Mouse (Mus musculus): Measurements from ENCODE around the gene Nhlrc3. TPM values are rescaled to one million over a fixed set of nuclear protein-coding genes. Genes with fewer than 3 reads are reported as not detected.

The Nhlrc3 gene
- polyA plus RNA-seq, 1 experiment from 2014 or later, result 13.5 TPM

DNA sequence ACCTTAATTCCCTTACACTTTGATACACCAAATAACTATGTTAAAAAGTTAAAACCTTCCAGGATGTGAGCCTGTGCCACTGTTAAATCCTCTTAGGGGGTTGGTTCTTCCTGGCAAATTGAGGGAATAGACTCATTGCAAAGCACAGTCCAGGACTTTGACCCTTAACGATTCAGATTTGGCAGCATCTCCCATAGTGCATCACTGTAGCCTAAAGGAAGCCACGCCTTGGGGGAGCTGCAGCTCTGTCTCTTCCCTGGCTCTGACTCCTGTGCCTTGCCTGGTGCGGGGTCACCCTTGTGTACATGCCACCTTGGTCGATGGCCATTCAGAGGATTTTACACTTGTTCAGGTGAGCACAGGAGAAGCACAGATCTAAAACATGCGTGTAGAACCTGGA is 6.5 kb upstream of the Nhlrc3 start:
- Histone ChIP-seq H3K4me1 (peaks cover 26% of the 10 kb centered on the region), H3K27me3 (no peaks in the 10 kb centered on the region), H3K27ac (no peak overlapping the region), H3K4me2 (replicated peaks) (no peak overlapping the region), H3K9me3 (replicated peaks) (no peaks in the 10 kb centered on the region), H3K4me3 (no peak overlapping the region), H3K9ac (no peak overlapping the region), H3K36me3 (peaks cover 39% of the 10 kb centered on the region)
- 93% methylated on average over 5 of the region's 5 CpGs for WGBS
- no peak for ATAC-seq (ENCODE audit: low FRiP score)

DNA sequence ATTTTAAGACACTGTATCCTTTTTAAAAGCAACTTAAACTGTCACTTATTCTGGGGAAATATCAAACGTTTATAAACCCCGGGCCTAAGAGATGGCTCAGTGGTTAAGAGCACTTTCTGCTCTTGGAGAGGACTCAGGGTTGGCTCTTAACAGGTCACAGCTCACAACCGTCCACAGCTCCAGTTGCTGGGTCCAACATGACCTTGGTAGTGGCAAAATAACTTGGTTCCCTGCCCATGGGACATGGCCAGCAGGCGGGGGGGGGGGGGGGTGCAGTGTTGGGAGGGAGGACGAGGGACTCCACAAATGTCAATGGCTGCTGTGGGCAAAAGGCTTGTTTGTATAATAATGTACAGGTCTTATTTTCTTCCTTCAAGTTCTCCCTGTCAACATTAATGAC is 4.2 kb upstream of the Nhlrc3 start:
- 86% methylated on average over 4 of the region's 5 CpGs for WGBS
- H3K4me3 ChIP-seq, result no peak overlapping the region
- H3K4me2 ChIP-seq (replicated peaks), result no peak overlapping the region

GRCm38 (mm10) chr3:53466481-53466880 is 3.3 kb upstream of the Nhlrc3 start:
- no peaks in the 10 kb centered on the region for H3K27me3 ChIP-seq
- no peak overlapping the region for H3K27ac ChIP-seq
- peaks cover 8% of the 10 kb centered on the region for H3K36me3 ChIP-seq
- H3K9me3 ChIP-seq (replicated peaks), result no peaks in the 10 kb centered on the region
- 58% methylated on average over 9 of the region's 9 CpGs for WGBS
- peak overlapping the region; percentile 72 for H3K4me2 ChIP-seq (replicated peaks)
- H3K9ac ChIP-seq, result no peak overlapping the region
- ATAC-seq (ENCODE audit: low FRiP score), result no peak
- peak overlapping the region; percentile 15; the same call in 1 of the 2 replicates for H3K4me3 ChIP-seq
- H3K4me1 ChIP-seq, result peaks cover 34% of the 10 kb centered on the region

More for the DNA sequence above, 4.2 kb upstream of the Nhlrc3 start:
- Histone ChIP-seq H3K27ac (no peak overlapping the region), H3K9me3 (replicated peaks) (no peaks in the 10 kb centered on the region), H3K27me3 (no peaks in the 10 kb centered on the region), H3K9ac (no peak overlapping the region), H3K36me3 (peaks cover 16% of the 10 kb centered on the region), H3K4me1 (peaks cover 29% of the 10 kb centered on the region)
- ATAC-seq (ENCODE audit: low FRiP score), result no peak

- ATAC-seq (ENCODE audit: low FRiP score), result no peak
- peaks cover 38% of the 10 kb centered on the region for H3K4me1 ChIP-seq
These were observed 2.2 kb upstream of the Nhlrc3 start for GRCm38 (mm10) chr3:53465330-53465729.

GRCm38 (mm10) chr3:53464146-53464698 is 1.1 kb upstream of the Nhlrc3 start:
- ATAC-seq (ENCODE audit: low FRiP score), result no peak
- WGBS, result under 1% methylated on average over 20 of the region's 20 CpGs
- peak overlapping the region; percentile 72 for H3K4me2 ChIP-seq (replicated peaks)

More at GRCm38 (mm10) chr3:53465330-53465729, 2.2 kb upstream of the Nhlrc3 start:
- peak overlapping the region; percentile 72 for H3K4me2 ChIP-seq (replicated peaks)
- H3K27ac ChIP-seq, result no peak overlapping the region
- 0 out of 2 replicates have a peak, but pooled peaks cover 3% of the 10 kb centered on the region for H3K36me3 ChIP-seq
- peak overlapping the region; percentile 39; the same call in 1 of the 2 replicates for H3K9ac ChIP-seq
- H3K27me3 ChIP-seq, result no peaks in the 10 kb centered on the region
- H3K4me3 ChIP-seq, result peak overlapping the region; percentile 15
- 67% methylated on average over 6 of the region's 6 CpGs for WGBS
- no peaks in the 10 kb centered on the region for H3K9me3 ChIP-seq (replicated peaks)

DNA sequence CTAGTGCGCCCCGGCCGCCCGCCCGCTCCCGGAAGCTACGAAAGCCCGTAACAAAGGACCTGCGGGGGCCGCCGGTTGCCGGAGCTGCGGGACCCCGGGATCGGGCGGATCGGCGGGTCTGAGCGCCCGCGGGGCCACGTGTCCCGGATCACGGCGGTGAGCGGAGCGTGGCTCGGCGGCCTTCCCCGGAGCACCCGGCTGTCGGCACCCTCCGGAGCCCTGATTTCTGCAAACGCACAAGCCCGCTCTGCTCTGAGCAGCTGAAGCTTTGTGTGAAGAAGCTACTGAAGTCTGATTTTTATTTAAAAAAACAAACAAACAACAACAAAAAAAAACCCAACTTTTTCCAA is 608 bp upstream of the Nhlrc3 start:
- Histone ChIP-seq H3K9ac (peak overlapping the region; percentile 88), H3K4me1 (peaks cover 38% of the 10 kb centered on the region), H3K36me3 (peaks cover 15% of the 10 kb centered on the region; the same call in 1 of the 2 replicates), H3K27ac (peak overlapping the region; percentile 90), H3K27me3 (no peaks in the 10 kb centered on the region), H3K9me3 (replicated peaks) (no peaks in the 10 kb centered on the region), H3K4me3 (peak overlapping the region; percentile 80), H3K4me2 (replicated peaks) (peak overlapping the region; percentile 72)
- ATAC-seq (ENCODE audit: low FRiP score), result no peak
- 1% methylated on average over 35 of the region's 35 CpGs for WGBS

More at GRCm38 (mm10) chr3:53464146-53464698, 1.1 kb upstream of the Nhlrc3 start:
- Histone ChIP-seq H3K36me3 (peaks cover 12% of the 10 kb centered on the region; the same call in 1 of the 2 replicates), H3K27ac (peak overlapping the region; percentile 90), H3K9ac (peak overlapping the region; percentile 88), H3K4me1 (peaks cover 38% of the 10 kb centered on the region), H3K9me3 (replicated peaks) (no peaks in the 10 kb centered on the region), H3K27me3 (no peaks in the 10 kb centered on the region), H3K4me3 (peak overlapping the region; percentile 80)

- peak overlapping the region; percentile 70 for H3K9ac ChIP-seq
- no peaks in the 10 kb centered on the region for H3K27me3 ChIP-seq
- peaks cover 24% of the 10 kb centered on the region for H3K36me3 ChIP-seq
- no peak for ATAC-seq (ENCODE audit: low FRiP score)
- H3K4me3 ChIP-seq, result peak overlapping the region; percentile 80
- 9% methylated on average over 9 of the region's 9 CpGs for WGBS
- H3K4me2 ChIP-seq (replicated peaks), result peak overlapping the region; percentile 72
- H3K4me1 ChIP-seq, result peaks cover 38% of the 10 kb centered on the region
- peak overlapping the region; percentile 90 for H3K27ac ChIP-seq
- H3K9me3 ChIP-seq (replicated peaks), result no peaks in the 10 kb centered on the region
These were observed 459 bp downstream of the Nhlrc3 start for GRCm38 (mm10) chr3:53462701-53463045.

DNA sequence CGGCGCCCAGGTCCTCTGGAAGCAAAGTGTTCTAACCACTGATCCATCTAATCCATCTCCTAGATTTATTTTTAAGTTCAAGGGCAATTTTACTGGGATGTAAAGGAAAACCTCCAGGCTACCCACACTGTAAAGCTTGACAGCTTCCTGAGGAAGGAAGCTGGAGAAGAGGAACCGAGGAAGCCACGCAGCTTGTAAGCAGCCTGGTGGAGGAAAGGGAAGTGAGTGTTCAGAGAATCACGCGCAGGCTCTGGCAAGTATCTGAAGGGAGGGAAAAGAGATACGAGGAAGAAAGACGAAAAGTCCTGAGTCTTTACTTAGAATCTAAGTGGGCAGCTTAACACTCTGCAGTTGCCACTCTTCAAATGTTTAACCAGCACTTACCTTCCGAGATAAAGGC is 3.0 kb downstream of the Nhlrc3 start:
- no peaks in the 10 kb centered on the region for H3K9me3 ChIP-seq (replicated peaks)
- no peaks in the 10 kb centered on the region for H3K27me3 ChIP-seq
- WGBS, result 89% methylated on average over 9 of the region's 9 CpGs
- H3K4me1 ChIP-seq, result peaks cover 16% of the 10 kb centered on the region
- no peak overlapping the region for H3K4me3 ChIP-seq
- no peak for ATAC-seq (ENCODE audit: low FRiP score)
- H3K36me3 ChIP-seq, result peaks cover 49% of the 10 kb centered on the region
- no peak overlapping the region for H3K27ac ChIP-seq
- H3K4me2 ChIP-seq (replicated peaks), result no peak overlapping the region
- H3K9ac ChIP-seq, result no peak overlapping the region

DNA sequence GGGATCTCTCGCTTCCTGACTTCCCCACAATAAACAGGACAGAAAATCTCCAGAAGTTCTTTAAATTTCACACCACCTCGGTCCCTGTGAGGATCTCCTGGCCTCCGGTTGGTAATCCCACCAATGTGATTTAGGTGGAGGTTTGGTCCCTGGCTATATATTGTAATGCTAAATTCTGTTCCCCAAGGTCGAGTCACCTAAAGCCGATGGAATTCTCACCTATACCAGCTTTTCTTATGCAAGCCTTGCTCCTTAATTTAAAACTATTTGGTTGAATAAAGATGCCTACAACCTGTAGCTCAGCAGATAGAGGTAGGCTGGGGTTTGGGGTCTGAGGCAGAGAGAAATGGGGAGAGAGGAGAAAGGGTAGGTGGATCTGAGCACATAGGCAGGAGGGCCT is 5.4 kb downstream of the Nhlrc3 start:
- no peaks in the 10 kb centered on the region for H3K27me3 ChIP-seq
- H3K4me2 ChIP-seq (replicated peaks), result no peak overlapping the region
- ATAC-seq (ENCODE audit: low FRiP score), result no peak
- WGBS, result 78% methylated on average over 5 of the region's 5 CpGs
- no peak overlapping the region for H3K27ac ChIP-seq
- no peaks in the 10 kb centered on the region for H3K9me3 ChIP-seq (replicated peaks)
- peaks cover 12% of the 10 kb centered on the region for H3K4me1 ChIP-seq
- no peak overlapping the region for H3K4me3 ChIP-seq
- H3K9ac ChIP-seq, result no peak overlapping the region
- peaks cover 72% of the 10 kb centered on the region for H3K36me3 ChIP-seq

- Histone ChIP-seq H3K4me1 (no peaks in the 10 kb centered on the region), H3K27me3 (no peaks in the 10 kb centered on the region), H3K36me3 (peaks cover 92% of the 10 kb centered on the region), H3K4me3 (no peak overlapping the region), H3K9me3 (replicated peaks) (no peaks in the 10 kb centered on the region), H3K4me2 (replicated peaks) (no peak overlapping the region), H3K27ac (no peak overlapping the region), H3K9ac (no peak overlapping the region)
- 84% methylated on average over 7 of the region's 7 CpGs for WGBS
- ATAC-seq (ENCODE audit: low FRiP score), result no peak
These were observed 8.1 kb downstream of the Nhlrc3 start for GRCm38 (mm10) chr3:53454984-53455383.

- ATAC-seq (ENCODE audit: low FRiP score), result no peak
- H3K4me1 ChIP-seq, result no peaks in the 10 kb centered on the region
- no peaks in the 10 kb centered on the region for H3K9me3 ChIP-seq (replicated peaks)
- H3K9ac ChIP-seq, result no peak overlapping the region
- H3K27me3 ChIP-seq, result no peaks in the 10 kb centered on the region
- 94% methylated on average over 6 of the region's 6 CpGs for WGBS
- H3K36me3 ChIP-seq, result peaks cover 93% of the 10 kb centered on the region
- no peak overlapping the region for H3K27ac ChIP-seq
- H3K4me2 ChIP-seq (replicated peaks), result no peak overlapping the region
- H3K4me3 ChIP-seq, result no peak overlapping the region
These were observed 8.6 kb downstream of the Nhlrc3 start for GRCm38 (mm10) chr3:53454561-53454960.

GRCm38 (mm10) chr3:53454005-53454404 is 9.1 kb downstream of the Nhlrc3 start:
- 91% methylated on average over 6 of the region's 6 CpGs for WGBS
- no peak overlapping the region for H3K27ac ChIP-seq
- H3K4me2 ChIP-seq (replicated peaks), result no peak overlapping the region
- peaks cover 90% of the 10 kb centered on the region for H3K36me3 ChIP-seq
- ATAC-seq (ENCODE audit: low FRiP score), result no peak
- no peaks in the 10 kb centered on the region for H3K27me3 ChIP-seq
- no peak overlapping the region for H3K4me3 ChIP-seq
- no peaks in the 10 kb centered on the region for H3K4me1 ChIP-seq
- H3K9me3 ChIP-seq (replicated peaks), result no peaks in the 10 kb centered on the region
- no peak overlapping the region for H3K9ac ChIP-seq

DNA sequence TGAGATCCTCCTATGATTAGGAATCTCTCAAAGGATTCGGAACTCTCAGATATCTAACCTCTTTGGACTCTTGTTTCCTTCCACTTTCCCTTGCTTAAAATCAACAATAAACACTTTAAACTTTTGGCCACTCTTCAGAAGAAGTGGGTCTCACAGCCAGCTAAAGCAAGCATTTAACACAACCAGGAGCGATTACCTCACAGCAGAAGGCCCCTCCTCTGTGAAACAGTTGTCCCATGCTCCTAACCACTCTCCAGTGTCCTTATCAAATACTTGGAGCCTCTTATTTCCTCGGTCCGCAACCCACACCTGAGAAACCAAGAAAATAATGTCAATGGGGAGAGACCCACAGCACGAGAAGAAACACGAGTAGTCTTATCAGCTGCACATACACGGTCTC is 9.8 kb downstream of the Nhlrc3 start:
- no peaks in the 10 kb centered on the region for H3K27me3 ChIP-seq
- H3K4me1 ChIP-seq, result no peaks in the 10 kb centered on the region
- H3K4me3 ChIP-seq, result no peak overlapping the region
- 97% methylated on average over 7 of the region's 7 CpGs for WGBS
- peaks cover 83% of the 10 kb centered on the region for H3K36me3 ChIP-seq
- H3K9me3 ChIP-seq (replicated peaks), result no peaks in the 10 kb centered on the region
- no peak overlapping the region for H3K27ac ChIP-seq
- no peak overlapping the region for H3K4me2 ChIP-seq (replicated peaks)
- ATAC-seq (ENCODE audit: low FRiP score), result no peak
- H3K9ac ChIP-seq, result no peak overlapping the region
